ENCODE assay signal across 35 mouse cellular contexts in genomic region chr11:76154200-76154599, GRCm38 (mm10).
"Had no signal": no experiment of that assay in that cellular context is flagged by ENCODE, and none has a peak within 500 bp of the region (broad histone marks: within the 10 kb centered on the region; RNA-seq: fewer than 3 reads in every experiment).

No protein-coding gene starts in this region.

- H3K4me2 ChIP-seq: heart, embryonic 11.5 days; heart, embryonic 12.5 days; heart, embryonic 13.5 days; heart, embryonic 15.5 days; hindbrain, embryonic 12.5 days; hindbrain, embryonic 13.5 days; hindbrain, embryonic 14.5 days; hindbrain, embryonic 15.5 days; intestine, embryonic 15.5 days; kidney, embryonic 15.5 days had no signal

- DNase-seq: heart, postnatal 10 days; heart, postnatal 14 days; heart, postnatal 36 days; heart, postnatal 4 days; kidney, adult 11 months; kidney, adult 18-20 months; kidney, adult 2 months; kidney, adult 8-10 months; kidney, adult 9 months; kidney, postnatal 10 days; kidney, postnatal 14 days; kidney, postnatal 25 days; kidney, postnatal 36 days; kidney, postnatal 4 days; layer of hippocampus, adult 9-11 months; layer of hippocampus, postnatal 36 days had no signal

- H3K4me3 ChIP-seq: heart, embryonic 10.5 days; heart, embryonic 12.5 days; heart, embryonic 13.5 days; heart, embryonic 15.5 days; hindbrain, embryonic 10.5 days; hindbrain, embryonic 12.5 days; hindbrain, embryonic 13.5 days; hindbrain, embryonic 15.5 days; intestine, embryonic 15.5 days; kidney, embryonic 15.5 days; layer of hippocampus, adult 2 months had no signal

- H3K9me3 ChIP-seq: heart, embryonic 10.5 days; heart, embryonic 12.5 days; heart, embryonic 13.5 days; heart, embryonic 15.5 days; hindbrain, embryonic 10.5 days; hindbrain, embryonic 12.5 days; hindbrain, embryonic 13.5 days; hindbrain, embryonic 15.5 days; intestine, embryonic 15.5 days; kidney, embryonic 15.5 days had no signal

- H3K9ac ChIP-seq: heart, embryonic 12.5 days; heart, embryonic 13.5 days; heart, embryonic 15.5 days; hindbrain, embryonic 12.5 days; hindbrain, embryonic 13.5 days; hindbrain, embryonic 14.5 days; hindbrain, embryonic 15.5 days; intestine, embryonic 15.5 days; kidney, embryonic 15.5 days had no signal

- H3K27ac ChIP-seq: heart, embryonic 10.5 days; heart, embryonic 13.5 days; heart, embryonic 15.5 days; hindbrain, embryonic 10.5 days; hindbrain, embryonic 12.5 days; hindbrain, embryonic 13.5 days; hindbrain, embryonic 14.5 days; hindbrain, embryonic 15.5 days; hindbrain, postnatal 0 days; intestine, embryonic 15.5 days; kidney, embryonic 15.5 days; kidney, postnatal 0 days; layer of hippocampus, adult 2 months had no signal

- H3K27me3 ChIP-seq: heart, embryonic 12.5 days; heart, embryonic 13.5 days; heart, embryonic 15.5 days; hindbrain, embryonic 12.5 days; hindbrain, embryonic 13.5 days; hindbrain, embryonic 15.5 days; intestine, embryonic 15.5 days; kidney, embryonic 15.5 days had no signal

- ATAC-seq: hindbrain, embryonic 16.5 days; hindbrain, postnatal 0 days; inflammation-experienced regulatory T-cells, adult 6 months; intestine, embryonic 15.5 days; intestine, embryonic 16.5 days; intestine, postnatal 0 days had no signal

- H3K4me1 ChIP-seq: heart, embryonic 10.5 days; hindbrain, embryonic 13.5 days; intestine, embryonic 15.5 days had no signal
